Mouse (Mus musculus): ENCODE measurements at regions not wholly inside any gene's neighbourhood (a gene's known extent, or its start where the extent isn't known, plus 50 kb on each side); places are given as distances from the start of the nearest gene placed in this dataset.

GRCm38 (mm10) chr5:39110336-39110735, 233.7 kb upstream of the Clnk start:
- H3K27ac ChIP-seq (ENCODE audit: insufficient read depth, low read length): no peak overlapping the region
- TF ChIP-seq POLR2A (IDR thresholded peaks at IDR 0.05; ENCODE audit: extremely low read depth, insufficient read depth, low read length) (no peak), CTCF (IDR thresholded peaks at IDR 0.05; ENCODE audit: extremely low read depth, insufficient read depth, low read length) (no peak)
- no peak overlapping the region for H3K4me3 ChIP-seq (ENCODE audit: insufficient read depth, low read length)
- H3K4me1 ChIP-seq (ENCODE audit: control insufficient read depth, insufficient read depth, low read length): no peaks in the 10 kb centered on the region

GRCm38 (mm10) chr5:39109526-39109925, 232.9 kb upstream of the Clnk start:
- no peak overlapping the region for H3K27ac ChIP-seq (ENCODE audit: insufficient read depth, low read length)
- H3K4me1 ChIP-seq (ENCODE audit: control insufficient read depth, insufficient read depth, low read length): no peaks in the 10 kb centered on the region
- TF ChIP-seq CTCF (IDR thresholded peaks at IDR 0.05; ENCODE audit: extremely low read depth, insufficient read depth, low read length) (no peak), POLR2A (IDR thresholded peaks at IDR 0.05; ENCODE audit: extremely low read depth, insufficient read depth, low read length) (no peak)
- H3K4me3 ChIP-seq (ENCODE audit: insufficient read depth, low read length): no peak overlapping the region

- H3K4me1 ChIP-seq (ENCODE audit: control insufficient read depth, insufficient read depth, low read length): no peaks in the 10 kb centered on the region
- no peak for TF ChIP-seq POLR2A (IDR thresholded peaks at IDR 0.05; ENCODE audit: extremely low read depth, insufficient read depth, low read length)
- no peak for TF ChIP-seq CTCF (IDR thresholded peaks at IDR 0.05; ENCODE audit: extremely low read depth, insufficient read depth, low read length)
- no peak overlapping the region for H3K27ac ChIP-seq (ENCODE audit: insufficient read depth, low read length)
- no peak overlapping the region for H3K4me3 ChIP-seq (ENCODE audit: insufficient read depth, low read length)
Measured at GRCm38 (mm10) chr5:39099113-39099512, 222.5 kb upstream of the Clnk start.

- Histone ChIP-seq H3K27ac (ENCODE audit: insufficient read depth, low read length) (no peak overlapping the region), H3K4me1 (ENCODE audit: control insufficient read depth, insufficient read depth, low read length) (no peaks in the 10 kb centered on the region), H3K4me3 (ENCODE audit: insufficient read depth, low read length) (no peak overlapping the region)
- TF ChIP-seq CTCF (IDR thresholded peaks at IDR 0.05; ENCODE audit: extremely low read depth, insufficient read depth, low read length) (no peak), POLR2A (IDR thresholded peaks at IDR 0.05; ENCODE audit: extremely low read depth, insufficient read depth, low read length) (no peak)
Measured at GRCm38 (mm10) chr5:39094875-39095274, 218.3 kb upstream of the Clnk start.

GRCm38 (mm10) chr5:39076555-39077178, 200.1 kb upstream of the Clnk start:
- H3K4me1 ChIP-seq (ENCODE audit: control insufficient read depth, insufficient read depth, low read length): no peaks in the 10 kb centered on the region
- no peak overlapping the region for H3K27ac ChIP-seq (ENCODE audit: insufficient read depth, low read length)
- no peak overlapping the region for H3K4me3 ChIP-seq (ENCODE audit: insufficient read depth, low read length)
- TF ChIP-seq POLR2A (IDR thresholded peaks at IDR 0.05; ENCODE audit: extremely low read depth, insufficient read depth, low read length) (no peak), CTCF (IDR thresholded peaks at IDR 0.05; ENCODE audit: extremely low read depth, insufficient read depth, low read length) (no peak)

GRCm38 (mm10) chr5:39069683-39070082, 193.1 kb upstream of the Clnk start:
- Histone ChIP-seq H3K4me3 (ENCODE audit: insufficient read depth, low read length) (no peak overlapping the region), H3K27ac (ENCODE audit: insufficient read depth, low read length) (no peak overlapping the region), H3K4me1 (ENCODE audit: control insufficient read depth, insufficient read depth, low read length) (no peaks in the 10 kb centered on the region)
- no peak for TF ChIP-seq CTCF (IDR thresholded peaks at IDR 0.05; ENCODE audit: extremely low read depth, insufficient read depth, low read length)
- no peak for TF ChIP-seq POLR2A (IDR thresholded peaks at IDR 0.05; ENCODE audit: extremely low read depth, insufficient read depth, low read length)

GRCm38 (mm10) chr5:39063061-39063460, 186.4 kb upstream of the Clnk start:
- no peak overlapping the region for H3K4me3 ChIP-seq (ENCODE audit: insufficient read depth, low read length)
- 0 out of 2 replicates have a peak, but pooled peaks cover 3% of the 10 kb centered on the region for H3K4me1 ChIP-seq (ENCODE audit: control insufficient read depth, insufficient read depth, low read length)
- TF ChIP-seq POLR2A (IDR thresholded peaks at IDR 0.05; ENCODE audit: extremely low read depth, insufficient read depth, low read length) (no peak), CTCF (IDR thresholded peaks at IDR 0.05; ENCODE audit: extremely low read depth, insufficient read depth, low read length) (no peak)
- peak overlapping the region; percentile 94; the same call in 1 of the 2 replicates for H3K27ac ChIP-seq (ENCODE audit: insufficient read depth, low read length)

- no peak overlapping the region for H3K27ac ChIP-seq (ENCODE audit: insufficient read depth, low read length)
- H3K4me3 ChIP-seq (ENCODE audit: insufficient read depth, low read length): no peak overlapping the region
- TF ChIP-seq POLR2A (IDR thresholded peaks at IDR 0.05; ENCODE audit: extremely low read depth, insufficient read depth, low read length) (no peak), CTCF (IDR thresholded peaks at IDR 0.05; ENCODE audit: extremely low read depth, insufficient read depth, low read length) (no peak)
- no peaks in the 10 kb centered on the region; the same call in 1 of the 2 replicates for H3K4me1 ChIP-seq (ENCODE audit: control insufficient read depth, insufficient read depth, low read length)
Measured at GRCm38 (mm10) chr5:39052490-39053250, 176.1 kb upstream of the Clnk start.

- Histone ChIP-seq H3K4me3 (ENCODE audit: insufficient read depth, low read length) (no peak overlapping the region), H3K27ac (ENCODE audit: insufficient read depth, low read length) (no peak overlapping the region), H3K4me1 (ENCODE audit: control insufficient read depth, insufficient read depth, low read length) (no peaks in the 10 kb centered on the region; the same call in 1 of the 2 replicates)
- no peak for TF ChIP-seq CTCF (IDR thresholded peaks at IDR 0.05; ENCODE audit: extremely low read depth, insufficient read depth, low read length)
- no peak for TF ChIP-seq POLR2A (IDR thresholded peaks at IDR 0.05; ENCODE audit: extremely low read depth, insufficient read depth, low read length)
Measured at GRCm38 (mm10) chr5:39050512-39050911, 173.9 kb upstream of the Clnk start.

GRCm38 (mm10) chr5:39049141-39049540, 172.5 kb upstream of the Clnk start:
- Histone ChIP-seq H3K4me1 (ENCODE audit: control insufficient read depth, insufficient read depth, low read length) (no peaks in the 10 kb centered on the region; the same call in 1 of the 2 replicates), H3K4me3 (ENCODE audit: insufficient read depth, low read length) (no peak overlapping the region), H3K27ac (ENCODE audit: insufficient read depth, low read length) (no peak overlapping the region)
- TF ChIP-seq POLR2A (IDR thresholded peaks at IDR 0.05; ENCODE audit: extremely low read depth, insufficient read depth, low read length) (no peak), CTCF (IDR thresholded peaks at IDR 0.05; ENCODE audit: extremely low read depth, insufficient read depth, low read length) (no peak)

Data from cortical plate, adult 2 months (tissue).